Mouse (Mus musculus) neutrophil, adult 5-6 weeks (primary cell): ENCODE data around the gene Rnf151. TPM values are rescaled to one million over a fixed set of nuclear protein-coding genes. Genes with fewer than 3 reads are reported as not detected.

Experiments used
- ATAC-seq: fragments of 151-379, 151-347 bp; 2 replicates; pipeline ENCODE4 v1.8.0; 2017; ENCODE audit warnings: mild to moderate bottlenecking, moderate TSS enrichment; ENCODE audit not compliant: insufficient number of reproducible peaks, poor library complexity, low FRiP score, severe bottlenecking; ENCODE audit errors: extremely low read depth
- total RNA-seq: library from RNA; stranded (forward); fragments of 200-1000 nt; gene quantifications from 2 replicates; pipeline ENCODE4 v1.2.3, GENCODE M21; 2017

The Rnf151 gene
- total RNA-seq: 0.86 TPM in 1 of 2 replicates, not detected in the other

GRCm38 (mm10) chr17:24717943-24718342, at the start of gene Rnf151, which contains the start of gene Rps2:
Gene Rnf151, minus strand, starts transcription at chr17:24718063.
Gene Rps2, plus strand, starts transcription at chr17:24718116.
- ATAC-seq: no peak

- no peak for ATAC-seq
Observed at GRCm38 (mm10) chr17:24766266-24766875, 48.5 kb upstream of the Rnf151 start.

- ATAC-seq: no peak
Observed at GRCm38 (mm10) chr17:24765016-24765905, 47.4 kb upstream of the Rnf151 start.

- no peak for ATAC-seq
Observed at GRCm38 (mm10) chr17:24761121-24761520, 43.3 kb upstream of the Rnf151 start.

GRCm38 (mm10) chr17:24757394-24757793, 39.5 kb upstream of the Rnf151 start:
- ATAC-seq: no peak

- ATAC-seq: peak; percentile 14; the same call in 1 of the 2 replicates
Observed at GRCm38 (mm10) chr17:24752415-24753394, 34.8 kb upstream of the Rnf151 start, which contains the start of gene Hs3st6. Gene Hs3st6, plus strand, starts transcription at chr17:24752988.

- no peak for ATAC-seq
Observed at GRCm38 (mm10) chr17:24751528-24751927, 33.7 kb upstream of the Rnf151 start.

- ATAC-seq: no peak
Observed at GRCm38 (mm10) chr17:24746986-24747385, 29.1 kb upstream of the Rnf151 start.

GRCm38 (mm10) chr17:24745526-24746497, 27.9 kb upstream of the Rnf151 start:
- ATAC-seq: peak; percentile 80

GRCm38 (mm10) chr17:24744381-24744780, 26.5 kb upstream of the Rnf151 start:
- no peak for ATAC-seq

GRCm38 (mm10) chr17:24743896-24744295, 26.0 kb upstream of the Rnf151 start:
- no peak for ATAC-seq

- peak; percentile 14; the same call in 1 of the 2 replicates for ATAC-seq
Observed at GRCm38 (mm10) chr17:24742307-24742706, 24.4 kb upstream of the Rnf151 start.

GRCm38 (mm10) chr17:24739926-24740325, 22.1 kb upstream of the Rnf151 start:
- no peak for ATAC-seq

- ATAC-seq: no peak
Observed at GRCm38 (mm10) chr17:24738238-24738637, 20.4 kb upstream of the Rnf151 start.

GRCm38 (mm10) chr17:24737135-24737810, 19.4 kb upstream of the Rnf151 start:
- peak; percentile 39 for ATAC-seq

GRCm38 (mm10) chr17:24736330-24737051, 18.6 kb upstream of the Rnf151 start, which contains the start of gene Msrb1:
Gene Msrb1, plus strand, starts transcription at chr17:24736642.
- peak; percentile 91 for ATAC-seq

GRCm38 (mm10) chr17:24735446-24735845, 17.6 kb upstream of the Rnf151 start:
- no peak for ATAC-seq
